Mouse (Mus musculus) lung, postnatal 0 days (tissue): Measurements from ENCODE around the gene Ier5. TPM values are rescaled to one million over a fixed set of nuclear protein-coding genes. Genes with fewer than 3 reads are reported as not detected.

Source experiments
- ATAC-seq: fragments of 200-750 bp; cut with Nextera tagmentation; 2 replicates; pipeline ENCODE4 v1.8.0; 2017; ENCODE audit warnings: moderate library complexity
- DNase-seq: peaks from one replicate; pipeline ENCODE4 v3.0.0-alpha.2; 2016; ENCODE audit warnings: low spot score
- H3K27ac ChIP-seq: fragments of 300-500 bp; sonication (generic); 2 replicates; pipeline ENCODE4 v1.5.1; 2014; ENCODE audit warnings: antibody characterized with exemption, mild to moderate bottlenecking, low read length, mixed read lengths
- H3K27me3 ChIP-seq: fragments of 300-500 bp; sonication (generic); replicated peaks from 2 replicates; pipeline ENCODE4 v1.6.1; 2014; ENCODE audit warnings: low read length, mixed read lengths; ENCODE audit not compliant: insufficient read depth
- H3K36me3 ChIP-seq: fragments of 300-500 bp; sonication (generic); 2 replicates; pipeline ENCODE4 v1.6.1; 2014; ENCODE audit warnings: low read length, mixed read lengths; ENCODE audit not compliant: insufficient read depth
- H3K4me1 ChIP-seq: fragments of 300-500 bp; sonication (generic); 2 replicates; pipeline ENCODE4 v1.6.1; 2014; ENCODE audit warnings: antibody characterized with exemption, low read depth, low read length, mixed read lengths; ENCODE audit not compliant: insufficient read depth
- H3K4me2 ChIP-seq: fragments of 300-500 bp; sonication (generic); replicated peaks from 2 replicates; pipeline ENCODE4 v1.6.1; 2014; ENCODE audit warnings: low read depth, mild to moderate bottlenecking, low read length, moderate library complexity, mixed read lengths
- H3K4me3 ChIP-seq: fragments of 300-500 bp; sonication (generic); 2 replicates; pipeline ENCODE4 v1.5.1; 2014; ENCODE audit warnings: low read depth, low read length
- H3K9ac ChIP-seq: fragments of 300-500 bp; sonication (generic); replicated peaks from 2 replicates; pipeline ENCODE4 v1.6.1; 2014; ENCODE audit warnings: low read depth, mild to moderate bottlenecking
- H3K9me3 ChIP-seq: fragments of 300-500 bp; sonication (generic); 2 replicates; pipeline ENCODE4 v1.6.1; 2016; ENCODE audit warnings: low read length, mixed read lengths
- CTCF ChIP-seq: IDR thresholded peaks from 2 replicates; pipeline ENCODE4 v1.5.1; 2016; ENCODE audit warnings: antibody characterized with exemption, mild to moderate bottlenecking
- EP300 ChIP-seq: IDR thresholded peaks from 2 replicates; pipeline ENCODE4 v1.6.1; 2016; ENCODE audit warnings: antibody characterized with exemption, mild to moderate bottlenecking, control low read depth
- WGBS: fragments of 180-500 bp; shearing (Covaris S2); extraction: QIAGEN DNeasy Blood & Tissue Kit; methylation state at CpG from one replicate; pipeline ENCODE4 v1.1.7; 2014; 5-methylcytosine and 5-hydroxymethylcytosine counted together
- polyA plus RNA-seq: library from polyadenylated mRNA; unstranded; fragments of >200 nt; fragmentation: Nextera tagmentation; extraction: Ambion mirVana; gene quantifications from 2 replicates; pipeline ENCODE4 v1.2.1, GENCODE M21; 2015

The Ier5 gene
- polyA plus RNA-seq, 1 experiment from 2014 or later = 10.9 TPM

DNA sequence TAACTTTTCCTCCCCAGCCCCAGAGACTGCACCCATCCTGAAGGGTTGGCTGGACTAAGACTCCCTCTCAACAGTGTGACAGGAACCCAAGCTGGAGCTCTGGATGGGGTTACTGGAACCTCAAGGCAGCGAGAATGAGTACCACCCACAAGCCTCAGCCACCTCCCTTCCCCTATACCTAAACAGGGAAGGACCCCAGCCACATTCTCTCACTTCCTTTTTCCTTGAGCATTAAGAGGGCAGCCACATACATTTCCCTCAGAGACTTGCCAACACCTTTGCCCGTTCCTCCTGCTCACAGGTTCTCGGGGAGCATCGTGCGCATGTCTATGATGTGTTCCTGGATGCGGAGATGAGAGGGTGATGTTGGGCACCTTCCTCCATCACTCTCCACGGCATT lies 37.4 kb downstream of the Ier5 start:
- no peak for ATAC-seq
- WGBS = 79% methylated on average over 7 of the region's 7 CpGs
- no peak overlapping the region for H3K4me3 ChIP-seq

DNA sequence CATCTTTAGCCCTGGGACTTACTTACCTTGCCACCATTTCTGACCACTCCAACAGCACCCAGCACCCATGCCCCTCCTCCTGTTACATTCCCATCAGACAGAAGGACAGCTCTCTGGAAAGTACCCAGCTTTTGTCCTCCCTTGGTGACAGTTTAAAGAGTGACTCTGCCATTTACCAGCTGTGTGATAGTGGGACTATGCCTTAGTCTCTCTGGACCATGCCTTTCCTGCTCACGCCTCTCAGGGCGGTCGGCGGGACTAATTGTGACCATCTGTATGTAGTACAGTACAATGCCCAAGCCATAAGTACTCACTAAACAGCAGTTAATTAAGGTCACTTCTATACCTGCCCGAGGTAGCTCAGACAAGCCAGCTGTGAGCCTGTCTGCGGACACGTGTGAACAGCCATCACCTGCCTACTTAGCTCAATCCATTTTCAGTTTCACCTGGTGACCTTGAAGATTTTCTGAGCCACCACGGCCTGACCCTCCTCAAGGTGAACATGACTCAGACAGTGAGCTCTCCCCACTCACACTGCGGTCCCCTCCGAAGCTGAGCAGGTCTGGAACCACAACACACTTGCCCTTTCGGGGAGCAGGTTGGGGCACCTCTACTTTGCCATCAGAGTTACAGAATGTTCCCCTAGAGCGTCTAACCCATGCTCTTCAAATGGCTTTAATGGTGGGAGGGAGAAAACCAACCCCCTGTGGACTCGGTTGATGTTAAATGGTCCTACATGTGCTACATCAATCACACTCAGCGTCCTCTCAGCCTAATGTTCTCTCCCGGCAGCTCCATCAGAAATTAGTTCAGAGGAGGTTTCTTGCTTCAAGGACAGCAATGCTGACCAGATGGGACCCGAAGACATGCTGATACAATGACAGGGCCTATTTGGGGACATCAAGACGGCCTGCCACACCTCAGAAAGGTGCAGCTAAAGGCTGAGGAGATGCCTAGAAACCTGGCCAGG lies 38.3 kb downstream of the Ier5 start:
- TF ChIP-seq EP300 (no peak), CTCF (no peak)
- ATAC-seq = peak; percentile 42
- Histone ChIP-seq H3K27me3 (no peaks in the 10 kb centered on the region), H3K4me1 (no peaks in the 10 kb centered on the region; the same call in 1 of the 2 replicates), H3K27ac (no peak overlapping the region), H3K4me2 (no peak overlapping the region), H3K4me3 (no peak overlapping the region), H3K9me3 (no peaks in the 10 kb centered on the region), H3K9ac (no peak overlapping the region), H3K36me3 (no peaks in the 10 kb centered on the region)
- 74% methylated on average over 17 of the region's 17 CpGs for WGBS
- DNase-seq = peak; percentile 43

More for the DNA sequence above, 37.4 kb downstream of the Ier5 start:
- no peak for TF ChIP-seq EP300
- no peak overlapping the region for H3K4me2 ChIP-seq
- no peak overlapping the region for H3K9ac ChIP-seq
- H3K27ac ChIP-seq = no peak overlapping the region
- DNase-seq = peak; percentile 25
- H3K36me3 ChIP-seq = no peaks in the 10 kb centered on the region
- no peaks in the 10 kb centered on the region for H3K9me3 ChIP-seq
- H3K4me1 ChIP-seq = no peaks in the 10 kb centered on the region; the same call in 1 of the 2 replicates
- no peaks in the 10 kb centered on the region for H3K27me3 ChIP-seq

DNA sequence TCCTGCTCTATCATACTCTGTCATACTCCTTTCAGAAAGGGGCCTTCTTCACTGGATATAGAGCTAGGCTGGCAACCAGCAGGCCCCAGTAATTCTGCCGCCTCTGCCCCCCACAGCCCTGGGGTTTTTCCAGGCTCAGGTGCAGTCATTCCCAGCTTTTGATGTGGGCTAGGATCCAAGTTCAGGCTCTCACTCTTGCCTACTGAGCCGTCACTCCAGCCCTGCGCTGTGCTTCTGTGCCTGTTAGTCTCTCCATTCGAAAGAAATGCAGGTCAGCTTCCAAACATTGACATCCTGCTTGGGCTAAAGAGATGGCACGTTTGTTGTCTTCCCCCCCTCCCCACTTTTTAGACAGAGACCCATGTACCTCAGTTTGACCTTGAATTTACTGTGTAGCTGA lies 39.2 kb downstream of the Ier5 start:
- ATAC-seq (no peak), DNase-seq (no peak)
- Histone ChIP-seq H3K4me1 (peaks cover 2% of the 10 kb centered on the region), H3K9ac (no peak overlapping the region), H3K36me3 (no peaks in the 10 kb centered on the region), H3K4me2 (no peak overlapping the region), H3K27ac (no peak overlapping the region), H3K27me3 (no peaks in the 10 kb centered on the region), H3K4me3 (no peak overlapping the region), H3K9me3 (no peaks in the 10 kb centered on the region)
- TF ChIP-seq EP300 (no peak), CTCF (no peak)
- 58% methylated on average over 5 of the region's 5 CpGs for WGBS

DNA sequence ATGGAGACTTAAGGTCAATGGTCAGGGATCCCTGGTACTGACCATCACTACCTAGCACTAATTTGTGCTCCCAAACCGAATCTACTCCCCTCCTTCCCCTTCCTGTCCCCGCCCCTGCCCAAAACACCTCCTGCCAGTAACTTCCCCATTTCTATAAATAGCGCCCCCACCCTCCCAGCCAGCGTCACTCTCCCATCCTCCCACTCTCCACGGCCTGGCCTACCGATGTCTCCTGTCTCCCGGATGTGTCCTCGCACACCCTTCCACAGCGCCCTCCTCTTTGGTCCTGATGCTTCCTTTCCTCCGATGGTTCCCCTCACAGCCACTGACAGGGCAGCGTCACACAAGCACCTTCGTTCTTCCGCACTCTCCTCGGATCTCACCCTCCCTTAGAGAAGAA lies 39.9 kb downstream of the Ier5 start:
- no peaks in the 10 kb centered on the region for H3K36me3 ChIP-seq
- H3K27ac ChIP-seq = no peak overlapping the region
- DNase-seq = peak; percentile 82
- no peak overlapping the region for H3K9ac ChIP-seq
- no peak overlapping the region for H3K4me3 ChIP-seq
- no peaks in the 10 kb centered on the region for H3K9me3 ChIP-seq
- 16% methylated on average over 12 of the region's 14 CpGs for WGBS
- peak; percentile 69 for ATAC-seq
- no peaks in the 10 kb centered on the region for H3K27me3 ChIP-seq
- TF ChIP-seq CTCF (peak; percentile 24; the same call in 1 of the 2 replicates), EP300 (no peak)
- peaks cover 3% of the 10 kb centered on the region; the same call in 1 of the 2 replicates for H3K4me1 ChIP-seq
- H3K4me2 ChIP-seq = no peak overlapping the region

DNA sequence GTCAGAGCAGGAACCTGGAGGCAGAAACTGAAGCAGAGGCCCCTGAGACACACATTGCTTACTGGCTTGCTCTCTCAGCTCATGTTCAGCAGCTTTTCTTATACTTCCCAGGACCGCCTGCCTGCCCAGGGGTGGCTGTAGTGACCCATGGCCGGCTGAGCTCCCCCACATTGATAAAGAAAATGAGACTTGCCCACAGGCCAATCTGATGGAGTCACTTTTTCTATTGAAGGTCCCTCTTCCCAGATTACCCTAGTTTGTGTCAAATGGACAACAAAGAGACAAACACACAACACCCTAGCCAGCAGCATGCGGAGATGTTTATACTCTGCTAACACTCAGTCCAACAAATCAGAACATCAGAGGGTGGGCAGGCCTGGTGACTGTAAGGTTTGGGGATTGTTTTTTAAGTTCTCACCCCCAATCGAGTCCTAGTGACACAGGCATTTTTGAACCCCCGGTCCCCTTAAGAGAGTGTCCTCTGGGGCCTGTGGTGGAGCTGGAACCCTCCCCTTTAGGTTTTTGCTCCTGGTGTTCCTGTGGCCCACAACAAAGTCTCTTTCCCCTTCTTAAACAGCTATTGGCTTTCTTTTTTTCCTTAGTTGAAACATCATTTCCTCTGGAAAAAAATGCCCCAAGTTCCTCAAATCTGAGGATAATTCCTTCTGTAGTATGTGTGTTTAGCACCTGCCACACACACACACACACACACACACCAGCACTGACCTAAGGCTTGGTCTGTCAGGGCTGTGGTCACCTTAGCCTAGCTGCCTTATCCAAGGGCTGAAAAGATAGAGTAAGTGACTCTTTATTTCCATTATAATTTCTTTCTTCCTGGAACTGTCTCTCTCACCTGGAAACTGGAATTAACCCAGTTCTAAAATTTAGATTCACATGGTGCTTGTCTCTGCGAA lies 41.1 kb downstream of the Ier5 start:
- Histone ChIP-seq H3K27me3 (no peaks in the 10 kb centered on the region), H3K36me3 (no peaks in the 10 kb centered on the region), H3K9ac (no peak overlapping the region), H3K4me3 (no peak overlapping the region), H3K9me3 (no peaks in the 10 kb centered on the region), H3K4me2 (no peak overlapping the region), H3K27ac (no peak overlapping the region), H3K4me1 (peaks cover 3% of the 10 kb centered on the region; the same call in 1 of the 2 replicates)
- ATAC-seq (no peak), DNase-seq (no peak)
- TF ChIP-seq CTCF (no peak), EP300 (no peak)
- WGBS = 65% methylated on average over 6 of the region's 6 CpGs

DNA sequence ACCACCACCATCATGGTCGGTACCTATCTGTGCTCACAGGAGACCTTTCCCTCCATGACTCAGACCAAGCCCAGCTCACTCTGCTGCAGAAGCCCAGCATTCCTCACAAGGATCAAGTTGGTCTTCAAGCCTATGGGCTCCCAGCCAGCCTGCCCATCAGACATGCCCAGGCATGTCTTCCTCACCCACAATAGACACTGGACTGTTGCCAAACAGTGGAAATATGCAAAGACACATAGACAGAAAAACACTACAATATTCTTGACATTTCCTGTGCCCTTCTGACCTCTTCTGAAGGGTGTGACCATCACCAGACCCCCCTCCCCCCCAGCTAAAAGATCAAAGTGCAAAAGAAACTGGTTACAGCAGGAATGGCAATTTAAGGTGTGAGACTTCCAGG lies 43.3 kb downstream of the Ier5 start:
- no peak overlapping the region for H3K4me3 ChIP-seq
- H3K4me1 ChIP-seq = peaks cover 13% of the 10 kb centered on the region; the same call in 1 of the 2 replicates
- no peak overlapping the region for H3K27ac ChIP-seq
- 75% methylated on average over 1 of the region's 1 CpGs for WGBS
- no peak overlapping the region for H3K4me2 ChIP-seq
- no peak overlapping the region for H3K9ac ChIP-seq
- ATAC-seq = no peak
- H3K9me3 ChIP-seq = no peaks in the 10 kb centered on the region
- TF ChIP-seq EP300 (peak; percentile 52), CTCF (no peak)
- peak; percentile 44 for DNase-seq
- no peaks in the 10 kb centered on the region for H3K27me3 ChIP-seq
- H3K36me3 ChIP-seq = no peaks in the 10 kb centered on the region
